Mouse (Mus musculus) erythroblast, adult 5-6 weeks (primary cell): Measurements from ENCODE around the gene Zwilch. TPM values are rescaled to one million over a fixed set of nuclear protein-coding genes. Genes with fewer than 3 reads are reported as not detected.

Experiments used
- ATAC-seq: replicated peaks from 2 replicates; pipeline ENCODE4 v1.8.0; 2016; ENCODE audit warnings: moderate number of reproducible peaks, mild to moderate bottlenecking, moderate TSS enrichment, inconsistent platforms; ENCODE audit not compliant: poor library complexity, low FRiP score, severe bottlenecking
- total RNA-seq, 2 experiments: library from RNA; stranded (forward) in 1 of 2; stranded (reverse) in 1 of 2; fragments of 150-400 nt in 1 of 2; fragments of 200-764, 138-1000 nt in 1 of 2; gene quantifications; 2 replicates each; pipeline versions ENCODE4 v1.2.3 to v1.2.4; 2015 to 2017; ENCODE audit warnings: low replicate concordance in 2 of 2

Gene Zwilch
- total RNA-seq, 2 experiments from 2014 or later, result 17.3 to 41.9 TPM

- peak; percentile 57; the same call in 1 of the 2 replicates for ATAC-seq
Measured at GRCm38 (mm10) chr9:64119898-64120297, 53.0 kb downstream of the Zwilch start.

GRCm38 (mm10) chr9:64116876-64117275 lies 56.0 kb downstream of the Zwilch start, which contains the start of gene Lctl:
Gene Lctl (plus strand): TSS chr9:64117147.
- ATAC-seq, result no peak

- no peak for ATAC-seq
Measured at GRCm38 (mm10) chr9:64115756-64116155, 57.1 kb downstream of the Zwilch start.

GRCm38 (mm10) chr9:64114646-64115045 lies 58.3 kb downstream of the Zwilch start:
- ATAC-seq, result no peak

- no peak for ATAC-seq
Measured at GRCm38 (mm10) chr9:64110502-64110901, 62.4 kb downstream of the Zwilch start.

- ATAC-seq, result no peak
Measured at GRCm38 (mm10) chr9:64105301-64105700, 67.6 kb downstream of the Zwilch start.

GRCm38 (mm10) chr9:64100442-64100841 lies 72.5 kb downstream of the Zwilch start:
- peak; percentile 79 for ATAC-seq

- ATAC-seq, result no peak
Measured at GRCm38 (mm10) chr9:64098282-64098681, 74.6 kb downstream of the Zwilch start.

GRCm38 (mm10) chr9:64094083-64094482 lies 78.8 kb downstream of the Zwilch start:
- no peak for ATAC-seq

- no peak for ATAC-seq
Measured at GRCm38 (mm10) chr9:64089004-64089403, 83.9 kb downstream of the Zwilch start.

GRCm38 (mm10) chr9:64088346-64088745 lies 84.6 kb downstream of the Zwilch start:
- no peak for ATAC-seq

GRCm38 (mm10) chr9:64087461-64088235 lies 85.3 kb downstream of the Zwilch start:
- peak; percentile 57; the same call in 1 of the 2 replicates for ATAC-seq

Other genes with a start within 250 kb of the Zwilch start
- not detected in 2 replicates for gene Smad6, start 151.0 kb downstream of the Zwilch start, total RNA-seq (2015; ENCODE audit: low replicate concordance)
- 0.60 TPM in 1 of 2 replicates, not detected in the other for gene Smad6, start 151.0 kb downstream of the Zwilch start, total RNA-seq (2017; ENCODE audit: low replicate concordance)
- gene Lctl, start 56.0 kb downstream of the Zwilch start, total RNA-seq (2015; ENCODE audit: low replicate concordance), result not detected in 2 replicates
- not detected in 2 replicates for gene Lctl, start 56.0 kb downstream of the Zwilch start, total RNA-seq (2017; ENCODE audit: low replicate concordance)
- gene Rpl4, start 271 bp upstream of the Zwilch start, total RNA-seq (2015; ENCODE audit: low replicate concordance), result 751 and 812 TPM in 2 replicates
- gene Rpl4, start 271 bp upstream of the Zwilch start, total RNA-seq (2017; ENCODE audit: low replicate concordance), result 573 and 578 TPM in 2 replicates
- 4.0 and 5.9 TPM in 2 replicates for gene Snapc5, start 6.2 kb upstream of the Zwilch start, total RNA-seq (2015; ENCODE audit: low replicate concordance)
- gene Snapc5, start 6.2 kb upstream of the Zwilch start, total RNA-seq (2017; ENCODE audit: low replicate concordance), result 5.5 and 17.8 TPM in 2 replicates
- not detected in 2 replicates for gene Uchl4, start 62.1 kb upstream of the Zwilch start, total RNA-seq (2015; ENCODE audit: low replicate concordance)
- gene Uchl4, start 62.1 kb upstream of the Zwilch start, total RNA-seq (2017; ENCODE audit: low replicate concordance), result 0.26 TPM in 1 of 2 replicates, not detected in the other
- 12.5 and 15.7 TPM in 2 replicates for gene Map2k1, start 80.5 kb upstream of the Zwilch start, total RNA-seq (2015; ENCODE audit: low replicate concordance)
- gene Map2k1, start 80.5 kb upstream of the Zwilch start, total RNA-seq (2017; ENCODE audit: low replicate concordance), result 9.9 and 18.9 TPM in 2 replicates
- gene Tipin, start 108.5 kb upstream of the Zwilch start, total RNA-seq (2015; ENCODE audit: low replicate concordance), result 49.3 and 88.6 TPM in 2 replicates
- 63.4 and 92.1 TPM in 2 replicates for gene Tipin, start 108.5 kb upstream of the Zwilch start, total RNA-seq (2017; ENCODE audit: low replicate concordance)
- 2.9 and 4.8 TPM in 2 replicates for gene Dis3l, start 168.2 kb upstream of the Zwilch start, total RNA-seq (2015; ENCODE audit: low replicate concordance)
- 4.9 and 10.8 TPM in 2 replicates for gene Dis3l, start 168.2 kb upstream of the Zwilch start, total RNA-seq (2017; ENCODE audit: low replicate concordance)
- gene Megf11, start 212.5 kb upstream of the Zwilch start, total RNA-seq (2015; ENCODE audit: low replicate concordance), result 0.21 TPM in 1 of 2 replicates, not detected in the other
- 0.28 TPM in 1 of 2 replicates, not detected in the other for gene Megf11, start 212.5 kb upstream of the Zwilch start, total RNA-seq (2017; ENCODE audit: low replicate concordance)